Mouse (Mus musculus) erythroid progenitor cell, adult 5-6 weeks (primary cell): Measurements from ENCODE around the gene Fat2. TPM values are rescaled to one million over a fixed set of nuclear protein-coding genes. Genes with fewer than 3 reads are reported as not detected.

Experiments
- ATAC-seq: replicated peaks from 2 replicates; pipeline ENCODE4 v1.8.0; 2016; ENCODE audit warnings: moderate number of reproducible peaks, mild to moderate bottlenecking, moderate TSS enrichment, inconsistent platforms; ENCODE audit not compliant: poor library complexity, low FRiP score, severe bottlenecking
- total RNA-seq, 2 experiments: library from RNA; stranded (forward) in 1 of 2; stranded (reverse) in 1 of 2; fragments of 150-400 nt in 1 of 2; fragments of 186-747, 209-891 nt in 1 of 2; gene quantifications; 2 replicates each; pipeline versions ENCODE4 v1.2.3 to v1.2.4; 2015 to 2017; ENCODE audit warnings: low replicate concordance in 2 of 2

The Fat2 gene
- total RNA-seq (2015; ENCODE audit: low replicate concordance) (not detected in 2 replicates), total RNA-seq (2017; ENCODE audit: low replicate concordance) (not detected in 2 replicates)

- no peak for ATAC-seq
Measured at GRCm38 (mm10) chr11:55336101-55336891, at the start of gene Fat2. Gene Fat2, minus strand, starts transcription at chr11:55336564.

- no peak for ATAC-seq
Measured at GRCm38 (mm10) chr11:55383463-55384045, 47.2 kb upstream of the Fat2 start.

- no peak for ATAC-seq
Measured at GRCm38 (mm10) chr11:55380908-55381307, 44.5 kb upstream of the Fat2 start.

- ATAC-seq = no peak
Measured at GRCm38 (mm10) chr11:55378371-55378770, 42.0 kb upstream of the Fat2 start.

GRCm38 (mm10) chr11:55373838-55374237 lies 37.5 kb upstream of the Fat2 start:
- 0 out of 2 replicates have a peak, but pooled peaks have one; percentile 60 for ATAC-seq

- no peak for ATAC-seq
Measured at GRCm38 (mm10) chr11:55373373-55373772, 37.0 kb upstream of the Fat2 start.

- no peak for ATAC-seq
Measured at GRCm38 (mm10) chr11:55372001-55372400, 35.6 kb upstream of the Fat2 start.

GRCm38 (mm10) chr11:55369093-55369471 lies 32.7 kb upstream of the Fat2 start:
- no peak for ATAC-seq

GRCm38 (mm10) chr11:55368388-55369092 lies 32.2 kb upstream of the Fat2 start:
- ATAC-seq = no peak

GRCm38 (mm10) chr11:55367783-55368182 lies 31.4 kb upstream of the Fat2 start:
- no peak for ATAC-seq

- ATAC-seq = no peak
Measured at GRCm38 (mm10) chr11:55365840-55366239, 29.5 kb upstream of the Fat2 start.

- ATAC-seq = no peak
Measured at GRCm38 (mm10) chr11:55365242-55365641, 28.9 kb upstream of the Fat2 start.

- ATAC-seq = no peak
Measured at GRCm38 (mm10) chr11:55364662-55365061, 28.3 kb upstream of the Fat2 start.

GRCm38 (mm10) chr11:55358094-55358783 lies 21.9 kb upstream of the Fat2 start:
- ATAC-seq = no peak

GRCm38 (mm10) chr11:55356846-55357245 lies 20.5 kb upstream of the Fat2 start:
- ATAC-seq = no peak

GRCm38 (mm10) chr11:55341961-55342371 lies 5.6 kb upstream of the Fat2 start:
- ATAC-seq = no peak

- ATAC-seq = no peak
Measured at GRCm38 (mm10) chr11:55340789-55341188, 4.4 kb upstream of the Fat2 start.

- no peak for ATAC-seq
Measured at GRCm38 (mm10) chr11:55337032-55337769, 837 bp upstream of the Fat2 start.

- no peak for ATAC-seq
Measured at GRCm38 (mm10) chr11:55335314-55336076, 869 bp downstream of the Fat2 start.
